Mouse (Mus musculus) spleen, adult 2 months (tissue): Measurements from ENCODE around the gene Pgrmc2. TPM values are rescaled to one million over a fixed set of nuclear protein-coding genes. Genes with fewer than 3 reads are reported as not detected.

ENCODE experiments used
- DNase-seq, 2 experiments: peaks; one replicate each; pipeline versions ENCODE4 v3.0.0 to v3.0.0-alpha.2; 2012 to 2021; ENCODE audit warnings: low spot score in 2 of 2, low read depth in 1 of 2
- H3K27ac ChIP-seq: fragments of 200-500 bp; 2 replicates; pipeline ENCODE4 v1.5.1; 2012; ENCODE audit warnings: low read length, inconsistent platforms; ENCODE audit not compliant: insufficient read depth
- H3K27me3 ChIP-seq: fragments of 200-500 bp; 2 replicates; pipeline ENCODE4 v1.6.1; 2012; ENCODE audit warnings: mild to moderate bottlenecking, moderate library complexity, low read length, inconsistent platforms; ENCODE audit not compliant: control insufficient read depth, insufficient read depth
- H3K36me3 ChIP-seq: fragments of 200-500 bp; 2 replicates; pipeline ENCODE4 v1.6.1; 2012; ENCODE audit warnings: mild to moderate bottlenecking, low read length, inconsistent platforms; ENCODE audit not compliant: control insufficient read depth, insufficient read depth
- H3K4me1 ChIP-seq: fragments of 200-500 bp; 2 replicates; pipeline ENCODE4 v1.6.1; 2011; ENCODE audit warnings: inconsistent platforms; ENCODE audit not compliant: control insufficient read depth, insufficient read depth, insufficient read length
- H3K4me3 ChIP-seq: fragments of 200-500 bp; 2 replicates; pipeline ENCODE4 v1.5.1; 2011; ENCODE audit warnings: mild to moderate bottlenecking, inconsistent platforms; ENCODE audit not compliant: insufficient read depth, insufficient read length; ENCODE audit errors: extremely low read depth
- CTCF ChIP-seq: fragments of 200-500 bp; IDR thresholded peaks from 2 replicates; pipeline ENCODE4 v1.5.1; 2011; ENCODE audit warnings: mild to moderate bottlenecking, inconsistent platforms; ENCODE audit not compliant: insufficient read depth, insufficient read length, insufficient replicate concordance; ENCODE audit errors: extremely low read depth
- POLR2A ChIP-seq: fragments of 200-500 bp; IDR thresholded peaks from 2 replicates; pipeline ENCODE4 v1.6.1; 2011; ENCODE audit warnings: low read depth, low read length, inconsistent platforms
- WGBS: fragments of 180-500 bp; shearing (Covaris S2); methylation state at CpG from one replicate; pipeline ENCODE4 v1.1.7; 2018; 5-methylcytosine and 5-hydroxymethylcytosine counted together
- polyA plus RNA-seq: library from polyadenylated mRNA; depleted of rRNA; stranded (reverse); fragments of >200 nt; gene quantifications from 2 replicates; pipeline ENCODE4 v1.2.3, GENCODE M21; 2012; rRNA removed

The Pgrmc2 gene
- polyA plus RNA-seq, 1 experiment: 9.2 TPM

DNA sequence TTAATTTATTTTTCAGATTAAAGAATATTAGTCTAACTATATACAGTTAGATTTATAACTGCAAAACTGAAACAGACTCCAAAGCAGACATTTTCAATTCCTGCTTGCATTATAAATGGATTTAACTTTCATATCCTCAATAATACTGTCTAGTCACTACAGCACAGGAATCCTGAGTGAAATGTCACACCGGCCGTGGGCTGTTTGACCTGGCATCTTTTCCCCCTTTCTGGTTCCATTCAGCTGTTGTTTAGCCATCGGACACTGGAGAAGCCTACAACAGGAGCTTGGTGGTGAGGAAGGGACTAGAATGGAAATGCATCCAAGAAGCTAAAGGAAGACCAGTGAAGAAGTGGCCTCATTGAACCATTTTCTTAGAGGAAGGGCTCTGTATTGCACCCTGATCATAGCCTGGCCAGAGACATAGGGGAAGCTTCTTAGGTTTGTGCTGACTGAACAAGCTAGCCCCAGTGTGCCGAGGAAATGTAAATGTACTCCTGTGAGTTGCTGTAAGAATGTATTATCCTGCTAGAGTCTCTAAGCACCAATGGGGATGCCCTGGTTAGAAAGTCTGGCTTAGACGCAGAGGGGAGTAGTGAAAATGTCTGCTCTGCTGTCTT is 44.4 kb downstream of the Pgrmc2 start:
- 81% methylated on average over 5 of the region's 5 CpGs for WGBS
- Histone ChIP-seq H3K4me3 (no peak overlapping the region), H3K27ac (no peak overlapping the region), H3K4me1 (no peaks in the 10 kb centered on the region), H3K27me3 (no peaks in the 10 kb centered on the region), H3K36me3 (no peaks in the 10 kb centered on the region)
- TF ChIP-seq POLR2A (no peak), CTCF (no peak)
- no peak for DNase-seq

DNA sequence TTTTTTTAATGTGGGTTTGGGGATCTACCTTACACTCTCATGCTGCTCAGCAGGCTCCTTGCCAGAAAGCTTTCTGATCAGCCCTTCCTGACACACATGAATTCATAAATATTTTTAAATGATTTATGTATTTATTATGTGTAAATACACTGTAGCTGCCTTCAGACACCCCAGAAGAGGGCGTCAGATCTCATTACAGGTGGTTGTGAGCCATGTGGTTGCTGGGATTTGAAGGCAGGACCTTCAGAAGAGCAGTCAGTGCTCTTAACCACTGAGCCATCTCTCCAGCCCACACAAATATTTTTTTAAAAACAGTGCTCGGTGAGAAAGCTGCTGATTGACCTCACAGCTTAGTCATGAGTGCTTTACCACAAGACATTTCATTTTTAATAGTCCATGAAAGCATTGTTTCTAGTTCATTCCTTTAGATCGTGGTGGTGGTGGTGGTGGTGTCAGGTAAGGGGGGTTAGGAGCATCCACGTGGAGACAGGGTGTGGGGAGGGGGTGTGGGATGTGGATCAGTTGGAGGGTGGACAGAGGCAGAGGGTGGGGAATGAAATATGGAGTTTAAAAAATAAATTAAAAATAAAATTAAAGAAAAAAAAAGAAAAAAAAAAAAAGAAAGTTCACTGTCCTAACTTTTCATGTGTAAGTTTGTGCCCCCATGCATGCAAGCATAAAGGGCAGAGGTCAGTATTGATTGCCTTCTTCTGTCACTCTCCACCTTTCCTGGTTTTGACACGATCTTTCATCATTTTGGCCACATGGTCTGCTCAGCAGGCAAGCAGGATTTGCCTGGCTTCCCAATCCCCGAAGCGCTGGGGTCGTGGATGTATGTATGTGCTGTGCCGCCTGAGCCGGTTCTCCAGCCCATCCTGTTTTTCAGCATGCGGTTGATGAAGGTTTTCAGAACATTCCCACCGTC is 51.3 kb downstream of the Pgrmc2 start:
- WGBS: 86% methylated on average over 12 of the region's 12 CpGs
- H3K27ac ChIP-seq: no peak overlapping the region
- DNase-seq: no peak

DNA sequence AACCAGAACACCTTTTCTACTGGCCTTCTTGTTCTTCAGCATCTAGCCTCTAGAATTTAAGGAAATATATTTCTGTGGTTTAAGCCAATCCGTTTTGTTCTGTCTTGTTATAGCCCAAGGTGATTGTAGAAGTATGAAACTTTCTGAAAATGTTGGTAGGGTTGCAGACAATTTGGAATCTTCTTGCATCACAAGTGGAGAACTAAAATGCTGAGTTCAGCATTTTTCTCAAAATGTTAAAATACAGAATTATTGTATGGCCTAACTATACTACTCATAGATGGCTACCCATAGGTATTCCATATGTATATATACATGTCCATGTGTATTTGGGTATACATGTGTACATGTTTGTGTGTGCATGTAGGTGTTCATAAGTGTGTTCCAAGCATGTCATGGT is 52.1 kb downstream of the Pgrmc2 start:
- Histone ChIP-seq H3K4me1 (no peaks in the 10 kb centered on the region), H3K27me3 (no peaks in the 10 kb centered on the region), H3K4me3 (no peak overlapping the region), H3K27ac (no peak overlapping the region), H3K36me3 (no peaks in the 10 kb centered on the region)
- 69% methylated on average over 1 of the region's 1 CpGs for WGBS
- DNase-seq: no peak
- TF ChIP-seq POLR2A (no peak), CTCF (no peak)

More for the DNA sequence above, 51.3 kb downstream of the Pgrmc2 start:
- Histone ChIP-seq H3K4me3 (no peak overlapping the region), H3K36me3 (no peaks in the 10 kb centered on the region), H3K4me1 (no peaks in the 10 kb centered on the region), H3K27me3 (no peaks in the 10 kb centered on the region)
- TF ChIP-seq CTCF: no peak
- TF ChIP-seq POLR2A: no peak

DNA sequence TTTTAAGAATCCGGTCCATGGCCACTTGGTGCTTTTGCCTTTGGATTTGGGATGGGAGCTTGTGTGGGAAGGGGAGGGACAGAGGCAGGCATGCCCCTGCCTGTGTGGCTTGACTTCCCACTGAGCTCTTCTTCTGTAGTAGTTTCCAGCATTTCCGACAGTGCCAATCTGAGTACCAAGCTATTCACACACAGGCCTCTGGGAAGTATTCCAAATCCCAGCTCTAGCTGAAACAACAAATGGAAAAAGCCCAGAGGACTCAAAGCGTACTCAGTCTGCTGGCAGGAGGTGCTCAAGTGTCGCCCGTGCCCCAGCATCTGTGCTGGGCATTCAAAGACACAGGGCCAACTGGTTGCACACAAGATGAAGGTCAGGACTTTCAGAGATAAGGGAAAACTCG is 60.9 kb downstream of the Pgrmc2 start:
- 85% methylated on average over 6 of the region's 6 CpGs for WGBS
- Histone ChIP-seq H3K27ac (no peak overlapping the region), H3K4me1 (no peaks in the 10 kb centered on the region), H3K36me3 (no peaks in the 10 kb centered on the region), H3K4me3 (no peak overlapping the region), H3K27me3 (no peaks in the 10 kb centered on the region)
- TF ChIP-seq POLR2A (no peak), CTCF (no peak)
- no peak for DNase-seq

DNA sequence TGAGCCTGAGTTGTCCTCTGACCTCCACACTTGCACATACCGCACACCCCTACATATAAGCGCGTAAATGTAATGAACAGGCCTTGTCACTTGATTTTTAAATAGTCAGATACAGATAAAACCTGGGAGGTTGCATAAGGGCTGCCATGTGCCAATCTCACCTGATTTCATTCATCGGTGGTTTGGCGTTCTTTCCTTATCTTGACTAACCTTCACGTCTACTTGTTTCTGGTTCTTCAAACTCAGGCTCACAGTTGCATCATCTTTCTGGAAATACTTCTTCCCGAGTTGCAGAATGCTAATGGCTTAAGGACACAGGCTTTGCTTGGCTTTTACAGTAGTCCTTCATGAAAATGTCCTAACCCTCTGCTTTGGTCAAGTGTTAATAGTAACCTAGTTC is 62.2 kb downstream of the Pgrmc2 start:
- 90% methylated on average over 7 of the region's 7 CpGs for WGBS
- H3K36me3 ChIP-seq: no peaks in the 10 kb centered on the region
- H3K27me3 ChIP-seq: no peaks in the 10 kb centered on the region
- no peak for TF ChIP-seq POLR2A
- no peak for TF ChIP-seq CTCF
- H3K4me1 ChIP-seq: no peaks in the 10 kb centered on the region
- DNase-seq: no peak
- no peak overlapping the region for H3K27ac ChIP-seq
- no peak overlapping the region for H3K4me3 ChIP-seq

DNA sequence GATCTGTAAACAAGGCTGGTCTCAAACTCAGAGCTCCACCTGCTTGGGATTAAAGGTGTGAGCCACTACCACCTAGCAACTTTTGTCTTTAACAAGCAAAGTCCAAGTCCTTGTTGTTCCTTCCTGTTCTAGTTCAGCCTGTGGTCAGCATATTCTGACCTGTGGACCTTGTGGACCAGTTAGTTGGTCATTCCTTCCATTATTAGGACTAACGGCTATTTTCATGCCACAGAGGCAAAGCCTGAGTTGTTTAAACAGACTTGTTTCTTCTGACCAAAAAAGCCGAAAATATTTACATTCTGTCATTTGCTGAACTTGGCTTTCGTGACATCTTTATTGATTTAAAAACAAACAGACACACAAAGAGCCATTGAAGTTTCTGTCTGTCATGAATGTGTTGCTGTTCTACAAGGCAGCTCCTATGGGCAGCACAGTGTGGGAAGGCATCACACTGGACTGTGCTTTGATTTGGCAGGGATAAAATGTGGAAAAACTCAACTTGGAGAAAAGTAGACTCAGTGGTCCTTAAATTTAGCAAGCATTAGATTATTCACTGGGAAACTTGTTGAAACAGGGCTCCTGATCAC is 64.7 kb downstream of the Pgrmc2 start:
- H3K4me1 ChIP-seq: no peaks in the 10 kb centered on the region
- no peak overlapping the region for H3K27ac ChIP-seq
- no peak for DNase-seq
- no peak for TF ChIP-seq POLR2A
- TF ChIP-seq CTCF: no peak
- WGBS: 93% methylated on average over 3 of the region's 3 CpGs
- H3K36me3 ChIP-seq: no peaks in the 10 kb centered on the region
- no peak overlapping the region for H3K4me3 ChIP-seq
- H3K27me3 ChIP-seq: no peaks in the 10 kb centered on the region

Other genes starting within 250 kb of the Pgrmc2 start
- gene Mfsd8, start 236.2 kb downstream of the Pgrmc2 start, polyA plus RNA-seq: 1.9 and 2.6 TPM in 2 replicates
- gene Abhd18, start 236.1 kb downstream of the Pgrmc2 start, polyA plus RNA-seq: 1.2 and 1.4 TPM in 2 replicates
- not detected in 2 replicates for gene 1700034I23Rik, start 180.5 kb downstream of the Pgrmc2 start, polyA plus RNA-seq
- 3.8 and 6.0 TPM in 2 replicates for gene Larp1b, start 133.2 kb downstream of the Pgrmc2 start, polyA plus RNA-seq